Mouse (Mus musculus): ENCODE measurements around the gene Lct. TPM values are rescaled to one million over a fixed set of nuclear protein-coding genes. Genes with fewer than 3 reads are reported as not detected.
"Not testable (repeated sequence)": the region's sequence is repeated elsewhere in the genome, so short reads cannot be mapped to it uniquely, and the experiment has no call there.

Gene Lct
- total RNA-seq, 2 experiments from 2014 or later, result 0.13 to 0.17 TPM

DNA sequence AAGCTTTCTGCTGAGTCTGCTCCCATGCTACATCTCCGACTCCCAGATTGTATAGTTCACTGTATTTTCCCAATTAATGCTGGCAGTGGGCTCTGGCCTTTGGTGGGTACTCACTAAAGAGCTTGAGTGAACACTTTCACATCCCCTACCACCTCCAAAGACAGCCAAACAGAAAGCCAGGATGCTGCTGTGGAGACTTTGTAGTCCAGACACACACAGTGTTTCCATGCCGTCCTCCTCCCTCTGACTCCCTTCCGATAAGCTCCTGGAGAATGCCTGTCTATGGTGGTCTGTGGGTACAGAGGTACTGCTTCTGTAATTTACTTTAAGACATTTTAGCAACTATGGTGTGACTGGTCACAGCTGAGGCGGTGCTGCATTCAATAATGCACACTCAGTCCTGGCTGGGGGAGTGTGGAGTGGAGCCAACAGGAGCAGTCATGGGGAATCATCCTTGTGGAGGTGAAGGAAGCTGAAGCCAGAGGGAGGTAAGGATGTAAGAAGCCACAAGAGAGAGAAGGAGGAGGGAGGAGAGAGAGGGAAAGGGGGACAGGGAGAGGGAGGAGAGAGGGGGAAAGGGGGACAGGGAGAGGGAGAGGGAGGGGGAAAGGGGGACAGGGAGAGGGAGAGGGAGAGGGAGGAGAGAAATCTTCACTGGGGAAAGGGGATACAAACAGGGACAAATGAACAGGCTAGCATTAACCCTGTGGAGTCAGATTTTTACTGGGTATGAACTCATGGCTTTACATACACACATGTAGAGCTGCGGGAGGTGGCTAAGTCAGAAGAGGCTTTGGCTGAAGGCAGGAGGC is 32.2 kb downstream of the Lct start:
- no peak for DNase-seq (ENCODE audit: low spot score in 2 of 2)

GRCm38 (mm10) chr1:128295296-128295695 is 32.8 kb downstream of the Lct start:
- no peak for DNase-seq (ENCODE audit: low spot score in 2 of 2)

- no peak for DNase-seq (ENCODE audit: low spot score in 2 of 2)
Observed at GRCm38 (mm10) chr1:128293524-128293923, 34.6 kb downstream of the Lct start.

GRCm38 (mm10) chr1:128290295-128290694 is 37.8 kb downstream of the Lct start:
- DNase-seq (ENCODE audit: low spot score in 2 of 2), result no peak

GRCm38 (mm10) chr1:128285136-128285535 is 43.0 kb downstream of the Lct start:
- DNase-seq (ENCODE audit: low spot score in 2 of 2), result no peak

GRCm38 (mm10) chr1:128284157-128284690 is 43.9 kb downstream of the Lct start:
- DNase-seq (ENCODE audit: low spot score in 2 of 2), result no peak

DNA sequence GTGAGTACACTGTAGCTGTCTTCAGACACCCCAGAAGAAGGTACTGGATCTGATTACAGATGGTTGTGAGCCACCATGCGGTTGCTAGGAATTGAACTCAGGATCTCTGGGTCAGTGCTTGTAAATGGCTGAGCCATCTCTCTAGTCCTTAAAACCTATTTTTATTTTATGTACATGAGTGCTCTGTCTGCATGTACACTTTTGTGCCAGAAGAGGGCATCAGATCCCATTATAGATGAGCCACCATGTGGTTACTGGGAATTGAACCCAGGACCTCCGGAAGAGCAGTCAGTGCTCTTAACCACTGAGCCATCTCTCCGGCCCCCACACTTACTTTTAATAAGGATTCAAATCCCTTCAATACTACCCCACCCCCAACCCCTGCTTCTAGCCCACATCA is 45.2 kb downstream of the Lct start:
- DNase-seq (ENCODE audit: low spot score in 2 of 2), result no peak

GRCm38 (mm10) chr1:128281753-128282152 is 46.4 kb downstream of the Lct start:
- DNase-seq (ENCODE audit: low spot score in 2 of 2), result no peak

DNA sequence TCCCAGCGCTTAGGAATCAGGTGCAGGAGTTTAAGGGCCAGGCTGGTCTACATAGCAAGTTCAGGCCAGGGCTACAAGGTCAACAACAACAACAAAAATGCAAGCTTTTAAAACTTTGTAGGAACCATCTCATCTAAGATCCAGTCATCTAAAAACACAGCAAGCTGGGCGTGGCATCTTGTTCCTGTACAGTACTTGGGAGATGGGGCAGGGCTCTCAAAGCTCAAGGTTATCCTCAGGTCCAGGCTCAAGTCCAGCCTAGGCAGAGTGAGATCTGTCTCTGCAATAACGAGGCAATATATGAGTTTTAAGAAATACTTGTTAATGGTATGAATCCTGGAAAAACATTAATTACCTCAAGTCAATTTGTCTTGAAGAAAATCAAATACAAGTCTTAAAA is 49.6 kb downstream of the Lct start:
- no peak for DNase-seq (ENCODE audit: low spot score in 2 of 2)

DNA sequence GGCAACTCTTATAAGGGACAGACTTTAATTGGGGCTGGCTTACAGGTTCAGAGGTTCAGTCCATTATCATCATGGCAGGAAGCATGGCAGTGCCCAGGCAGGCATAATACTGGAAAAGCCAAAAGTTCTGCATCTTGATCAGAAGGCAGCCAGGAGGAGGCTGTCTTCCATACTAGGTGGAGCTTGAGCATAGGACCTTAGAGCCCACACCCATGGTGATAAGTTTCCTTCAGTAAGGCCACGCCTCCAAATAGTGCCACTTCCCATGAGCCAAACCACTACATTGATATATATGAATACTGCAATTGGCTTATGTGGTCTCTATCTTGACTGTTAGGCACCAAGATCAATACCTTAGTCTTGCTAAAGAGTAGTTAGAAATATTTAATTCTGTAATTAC is 52.2 kb downstream of the Lct start:
- DNase-seq (ENCODE audit: low spot score in 2 of 2), result no peak

GRCm38 (mm10) chr1:128270731-128271130 is 57.4 kb downstream of the Lct start:
- no peak for DNase-seq (ENCODE audit: low spot score in 2 of 2)

GRCm38 (mm10) chr1:128267061-128267460 is 61.1 kb downstream of the Lct start:
- not testable (repeated sequence) for DNase-seq (ENCODE audit: low spot score in 2 of 2)

DNA sequence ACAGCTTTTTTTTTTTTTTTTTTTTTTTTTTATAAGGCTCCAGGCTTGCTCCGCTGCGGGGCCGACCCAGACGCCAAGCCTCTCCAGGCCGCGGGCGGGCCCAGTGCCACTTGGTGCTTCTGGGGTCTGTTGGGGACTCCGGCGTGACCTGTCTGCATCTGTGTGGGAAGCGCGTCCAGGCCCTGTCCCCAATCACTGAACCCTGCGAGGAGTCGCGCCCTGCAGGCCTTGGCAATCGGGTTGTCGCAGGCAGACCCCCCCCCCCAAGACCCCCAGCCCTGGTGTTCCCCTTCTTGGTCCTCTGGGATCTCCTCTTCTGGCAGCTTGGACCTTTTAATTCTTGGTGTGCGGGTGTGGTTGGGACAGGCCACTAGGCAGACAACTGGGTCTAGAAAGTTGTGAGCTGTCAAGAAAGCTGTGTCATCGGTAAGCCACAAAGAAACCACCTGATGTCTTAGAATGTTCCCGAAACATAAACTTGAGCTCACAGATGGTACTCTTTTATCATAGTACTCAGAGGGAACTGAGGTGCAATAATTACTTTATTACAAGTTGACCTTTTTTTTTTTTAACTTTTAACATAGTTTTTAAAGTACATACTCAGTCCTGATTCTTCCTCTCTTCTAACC is 83.3 kb downstream of the Lct start:
- DNase-seq (ENCODE audit: low spot score in 2 of 2), result peak in 1 of 2 experiments; percentile 48

- peak; percentile 81 to 93 for DNase-seq (ENCODE audit: low spot score in 2 of 2)
Observed at GRCm38 (mm10) chr1:128243996-128244726, 84.0 kb downstream of the Lct start.

GRCm38 (mm10) chr1:128243627-128243995 is 84.5 kb downstream of the Lct start, which contains the start of gene Ubxn4:
Gene Ubxn4 (plus strand): TSS chr1:128243964.
- no peak for DNase-seq (ENCODE audit: low spot score in 2 of 2)

- DNase-seq (ENCODE audit: low spot score in 2 of 2), result no peak
Observed at GRCm38 (mm10) chr1:128235181-128235580, 92.9 kb downstream of the Lct start.

Other genes starting within 250 kb of the Lct start
- gene Zranb3, start 225.3 kb downstream of the Lct start, total RNA-seq (2021), result 1 to 10 TPM; 7.1 to 8.2 TPM
- 10 to 100 TPM; 74.0 to 77.3 TPM for gene R3hdm1, start 225.0 kb downstream of the Lct start, total RNA-seq (2021)
- gene Ubxn4, start 84.4 kb downstream of the Lct start, total RNA-seq (2021), result 10 to 100 TPM; 50.3 to 53.3 TPM
- 10 to 100 TPM; 47.1 to 48.2 TPM for gene Mcm6, start 31.3 kb upstream of the Lct start, total RNA-seq (2021)
- gene Dars, start 89.0 kb upstream of the Lct start, total RNA-seq (2021), result 10 to 100 TPM; 78.9 to 79.1 TPM